Mouse (Mus musculus) ES-Bruce4 (cell line): ENCODE data around the gene Taok3.

ENCODE experiments used
- CTCF ChIP-seq: IDR thresholded peaks from one replicate; pipeline ENCODE4 v1.8.1; 2011; ENCODE audit warnings: low read depth, low read length
- EP300 ChIP-seq: IDR thresholded peaks from 2 replicates; pipeline ENCODE4 v1.6.1; 2011; ENCODE audit warnings: low read depth, low read length; ENCODE audit not compliant: insufficient read depth

- TF ChIP-seq CTCF: no peak
- TF ChIP-seq EP300: no peak
Observed at GRCm38 (mm10) chr5:117279669-117280050, 159.7 kb downstream of the Taok3 start.
